Mouse (Mus musculus): ENCODE measurements around the gene Abhd5. TPM values are rescaled to one million over a fixed set of nuclear protein-coding genes. Genes with fewer than 3 reads are reported as not detected.

The Abhd5 gene
- polyA plus RNA-seq, 1 experiment from 2014 or later = 18.8 TPM

DNA sequence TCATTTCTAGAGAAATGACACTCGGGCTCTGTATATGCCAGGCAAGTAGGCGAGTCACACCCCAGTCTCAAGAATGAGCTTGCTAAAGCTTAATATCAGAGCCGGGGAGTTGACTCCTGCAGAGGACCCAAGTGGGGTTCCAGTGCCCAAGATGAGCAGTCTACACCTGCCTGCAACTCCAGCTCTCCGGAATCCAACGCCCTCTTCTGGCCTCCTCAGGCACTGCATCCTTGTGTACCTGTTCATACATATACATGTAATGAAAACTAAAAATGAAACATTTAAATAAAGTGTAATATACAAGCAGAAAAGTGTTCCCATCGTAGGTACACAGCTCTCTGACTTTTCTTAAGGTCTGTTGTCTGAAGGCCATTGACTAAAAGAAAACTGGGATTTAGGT, 71.7 kb downstream of the Abhd5 start:
- WGBS = 61% methylated on average over 6 of the region's 6 CpGs
- no peak overlapping the region for H3K27ac ChIP-seq
- DNase-seq (ENCODE audit: low spot score) = no peak
- H3K4me1 ChIP-seq = 0 out of 2 replicates have a peak, but pooled peaks cover 4% of the 10 kb centered on the region
- no peak overlapping the region for H3K4me3 ChIP-seq
- H3K9me3 ChIP-seq = no peaks in the 10 kb centered on the region
- H3K36me3 ChIP-seq = no peaks in the 10 kb centered on the region
- H3K27me3 ChIP-seq (ENCODE audit: insufficient read depth, poor library complexity, severe bottlenecking) = peaks cover 25% of the 10 kb centered on the region

DNA sequence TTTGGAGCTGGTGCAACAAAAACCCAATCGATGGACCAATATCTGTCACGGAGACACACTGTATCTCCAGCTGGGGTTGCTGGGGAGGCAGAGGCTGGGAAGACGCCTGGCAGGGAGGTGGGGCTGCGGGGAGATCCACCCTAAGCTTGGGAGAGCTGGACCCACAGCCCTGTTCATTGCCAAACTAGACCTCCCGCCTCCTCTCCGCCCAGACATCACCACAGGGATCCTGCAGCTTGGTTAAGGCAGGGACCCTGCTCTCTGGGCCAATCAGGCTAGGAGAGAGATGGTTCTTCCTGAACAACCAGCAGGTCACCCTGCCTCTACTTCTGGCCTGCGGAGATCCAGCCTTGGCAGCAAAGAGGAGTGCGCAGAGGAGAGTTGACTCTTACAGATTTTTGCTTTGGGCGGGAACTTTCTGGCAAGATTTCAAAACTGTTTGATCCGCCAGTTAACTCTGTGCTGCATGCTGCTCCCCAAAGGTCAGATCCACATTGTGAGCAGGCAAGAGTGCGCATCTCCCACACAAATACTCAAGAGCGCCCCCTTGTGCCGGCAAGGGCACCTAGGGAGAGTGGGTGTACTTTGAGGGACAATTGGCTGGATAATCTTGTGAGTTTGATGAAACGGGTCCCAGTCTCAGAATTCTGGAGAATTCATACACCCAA, 73.7 kb downstream of the Abhd5 start:
- Histone ChIP-seq H3K9me3 (no peaks in the 10 kb centered on the region), H3K4me3 (peak overlapping the region; percentile 28)
- no peak for DNase-seq (ENCODE audit: low spot score)

DNA sequence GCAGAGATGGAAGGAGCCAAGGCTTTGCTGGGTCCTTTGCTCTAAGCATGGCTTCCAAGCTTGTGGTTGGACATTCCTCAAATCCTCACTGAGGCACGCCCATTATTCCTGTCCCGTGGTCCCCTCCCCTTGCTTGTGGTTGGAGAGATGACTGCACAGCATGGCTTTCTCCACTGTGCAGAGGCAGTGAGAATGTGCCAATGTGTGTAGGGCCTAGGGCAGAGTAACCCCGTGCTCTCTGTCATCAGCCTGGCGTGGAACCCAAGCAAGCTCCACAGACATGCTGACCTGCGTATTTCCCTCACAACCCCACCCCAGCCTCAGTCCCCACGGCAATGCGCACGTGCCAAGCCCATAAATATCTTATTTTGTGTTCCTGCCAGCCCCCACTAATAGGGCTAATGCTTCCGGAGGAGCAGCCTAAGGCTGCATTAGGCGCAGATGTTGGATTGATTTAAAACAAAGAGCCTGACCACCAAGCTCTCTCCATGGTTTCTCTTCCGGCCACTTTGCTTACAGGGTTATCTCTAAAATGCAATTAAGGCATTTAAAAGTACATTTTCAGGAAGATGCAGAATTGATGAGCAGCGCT, 77.7 kb downstream of the Abhd5 start:
- 78% methylated on average over 12 of the region's 12 CpGs for WGBS
- H3K4me3 ChIP-seq = no peak overlapping the region

More for the DNA sequence above, 73.7 kb downstream of the Abhd5 start:
- Histone ChIP-seq H3K27me3 (ENCODE audit: insufficient read depth, poor library complexity, severe bottlenecking) (peaks cover 25% of the 10 kb centered on the region), H3K4me1 (0 out of 2 replicates have a peak, but pooled peaks cover 4% of the 10 kb centered on the region), H3K27ac (no peak overlapping the region), H3K36me3 (no peaks in the 10 kb centered on the region)
- 28% methylated on average over 14 of the region's 14 CpGs for WGBS

DNA sequence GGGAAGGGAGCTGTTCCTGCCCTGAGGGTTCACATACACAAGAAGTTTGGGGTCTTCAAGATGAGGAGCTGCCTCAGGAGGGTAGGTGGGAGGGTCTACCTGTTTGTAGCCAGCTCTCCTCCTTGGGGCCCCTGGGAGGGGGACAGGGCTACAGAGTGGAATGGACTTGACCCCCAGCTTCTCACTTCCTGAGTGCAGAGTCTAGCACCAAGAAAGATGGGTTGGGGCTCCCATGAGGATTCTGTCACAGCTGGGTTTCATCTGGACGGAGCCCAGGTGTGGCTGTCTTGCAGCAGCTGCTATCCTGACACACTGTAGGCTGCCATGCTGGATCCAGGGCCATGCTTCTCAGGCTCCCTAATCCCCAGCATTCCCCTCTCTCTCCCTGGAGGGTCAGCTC, 78.3 kb downstream of the Abhd5 start:
- no peaks in the 10 kb centered on the region for H3K36me3 ChIP-seq
- peaks cover 5% of the 10 kb centered on the region; the same call in 1 of the 2 replicates for H3K27me3 ChIP-seq (ENCODE audit: insufficient read depth, poor library complexity, severe bottlenecking)
- no peak overlapping the region for H3K27ac ChIP-seq
- peaks cover 7% of the 10 kb centered on the region; the same call in 1 of the 2 replicates for H3K4me1 ChIP-seq
- no peak overlapping the region for H3K4me3 ChIP-seq
- DNase-seq (ENCODE audit: low spot score) = no peak
- H3K9me3 ChIP-seq = no peaks in the 10 kb centered on the region
- 69% methylated on average over 1 of the region's 1 CpGs for WGBS

More for the DNA sequence above, 77.7 kb downstream of the Abhd5 start:
- Histone ChIP-seq H3K27me3 (ENCODE audit: insufficient read depth, poor library complexity, severe bottlenecking) (peaks cover 8% of the 10 kb centered on the region; the same call in 1 of the 2 replicates), H3K9me3 (no peaks in the 10 kb centered on the region), H3K27ac (no peak overlapping the region), H3K36me3 (no peaks in the 10 kb centered on the region), H3K4me1 (peaks cover 7% of the 10 kb centered on the region; the same call in 1 of the 2 replicates)
- no peak for DNase-seq (ENCODE audit: low spot score)

Other genes with a start within 250 kb of the Abhd5 start
- gene Snrk, start 234.3 kb upstream of the Abhd5 start, polyA plus RNA-seq (2016; fragmentation: Nextera tagmentation; extraction: Ambion mirVana) = 39.3 and 54.0 TPM in 2 replicates
- gene Ano10, start 57.2 kb upstream of the Abhd5 start, polyA plus RNA-seq (2016; fragmentation: Nextera tagmentation; extraction: Ambion mirVana) = 31.4 and 36.7 TPM in 2 replicates

Data from heart, embryonic 10.5 days (tissue).